Mouse (Mus musculus) mouse embryonic stem cell (cell line): ENCODE measurements around the gene Iqgap3.

Experiments
- in situ Hi-C, 2 experiments: fragments of 300-500 bp; cut with MboI; formaldehyde crosslinking; loops; 1 replicate in 1 of 2; 3 replicates in 1 of 2; pipeline ENCODE4 v1.14.3; 2019 to 2020; ENCODE audit warnings: low sequenced_read_pairs in 2 of 2, low pct_unique_long_range_greater_than_20kb in 1 of 2, mixed read lengths in 1 of 2; ENCODE audit not compliant: unreplicated experiment in 1 of 2

Iqgap3 gene

GRCm38 (mm10) chr3:88085459-88085858, 3.7 kb downstream of the Iqgap3 start:
- in situ Hi-C loops, result loop anchor here in 1 of 2 experiments (10.0 kb wide), 1 partner anchor 89 kb away; no protein-coding TSS in a partner anchor

DNA sequence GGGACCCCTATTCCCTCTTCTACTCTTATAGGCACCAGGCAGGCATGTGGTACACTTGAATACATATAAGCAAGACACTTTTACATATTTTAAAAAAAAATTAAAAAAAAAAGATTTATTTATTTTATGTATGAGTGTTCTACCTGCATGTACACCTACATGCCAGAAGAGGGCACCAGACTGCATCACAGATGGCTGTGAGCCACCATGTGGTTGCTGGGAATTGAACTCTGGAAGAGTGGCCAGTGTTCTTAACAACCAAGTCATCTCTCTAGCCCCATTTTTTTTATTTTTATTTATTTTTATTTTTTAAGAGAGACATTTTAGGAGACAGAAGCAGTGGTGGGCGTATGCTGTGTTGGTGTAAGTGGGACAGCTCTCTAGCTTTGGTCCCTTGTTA, 5.9 kb downstream of the Iqgap3 start:
- in situ Hi-C loops, result loop anchor here in 1 of 2 experiments (10.0 kb wide), 1 partner anchor 87 kb away; no protein-coding TSS in a partner anchor

GRCm38 (mm10) chr3:88090106-88090505, 8.3 kb downstream of the Iqgap3 start:
- in situ Hi-C loops, result no loop called here

GRCm38 (mm10) chr3:88090616-88091015, 8.8 kb downstream of the Iqgap3 start:
- in situ Hi-C loops, result no loop called here

GRCm38 (mm10) chr3:88094126-88094525, 12.4 kb downstream of the Iqgap3 start:
- in situ Hi-C loops, result no loop called here

- in situ Hi-C loops, result no loop called here
Measured at GRCm38 (mm10) chr3:88097666-88098065, 15.9 kb downstream of the Iqgap3 start.

- in situ Hi-C loops, result no loop called here
Measured at GRCm38 (mm10) chr3:88100251-88100650, 18.5 kb downstream of the Iqgap3 start.

GRCm38 (mm10) chr3:88101736-88102135, 20.0 kb downstream of the Iqgap3 start:
- in situ Hi-C loops, result no loop called here

DNA sequence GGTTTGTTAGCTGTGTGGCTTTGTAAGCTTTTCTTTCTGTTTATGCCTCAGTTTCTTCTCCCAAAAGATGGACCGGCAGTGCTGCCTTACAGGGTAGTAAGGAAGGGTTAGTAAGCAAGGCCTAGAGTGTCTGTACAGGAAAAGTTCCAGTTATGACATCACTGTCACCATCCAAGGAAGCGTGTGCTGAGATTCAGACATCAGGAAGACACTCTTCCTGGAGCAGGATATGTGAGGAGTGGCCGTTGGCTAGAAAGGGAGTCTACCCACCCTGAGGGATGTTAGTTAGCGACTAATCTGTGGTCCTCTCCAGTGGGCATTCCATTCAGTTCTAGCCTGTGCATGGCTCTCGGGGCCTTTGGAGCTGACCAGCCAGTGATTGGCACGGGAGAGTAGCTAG, 20.4 kb downstream of the Iqgap3 start:
- in situ Hi-C loops, result no loop called here

DNA sequence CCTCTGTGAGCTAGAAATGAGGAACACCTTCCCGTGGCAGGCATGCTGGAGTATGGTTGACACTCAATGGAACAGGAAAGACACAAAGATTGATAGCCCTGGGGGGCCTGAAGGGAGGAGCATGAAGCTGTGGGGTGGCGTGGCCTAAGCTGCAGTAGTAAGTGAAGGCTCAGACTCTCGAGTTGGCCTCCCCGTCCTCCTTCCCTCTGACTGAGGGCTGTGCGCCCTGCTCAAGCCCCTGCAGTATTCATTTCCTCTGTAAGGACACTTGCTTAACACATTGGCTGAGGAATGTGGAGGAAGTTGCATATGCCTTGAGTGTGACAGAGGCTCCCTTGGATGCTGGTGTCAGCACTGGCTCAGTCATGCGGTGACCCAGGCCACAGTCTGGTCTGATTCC, 20.8 kb downstream of the Iqgap3 start:
- in situ Hi-C loops, result no loop called here

DNA sequence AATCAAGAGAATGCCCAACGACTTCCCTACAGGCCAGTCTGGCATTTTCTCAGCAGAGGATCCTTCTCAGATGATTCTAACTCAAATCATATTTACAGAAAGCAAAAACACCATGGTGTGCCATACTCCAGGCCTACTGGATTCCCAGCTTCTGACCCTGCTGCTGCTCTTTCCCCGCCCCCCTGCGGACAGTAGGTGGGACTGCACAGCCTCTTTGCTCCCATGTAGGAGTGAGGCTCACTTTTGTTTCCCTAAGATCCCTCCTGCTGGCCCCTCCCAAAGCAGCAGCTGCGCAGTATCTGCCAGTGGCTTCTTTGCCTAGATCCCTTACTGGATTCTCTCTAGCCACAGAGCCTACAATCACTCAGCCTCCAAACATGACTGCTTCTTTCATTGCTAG, 24.4 kb downstream of the Iqgap3 start:
- in situ Hi-C loops, result no loop called here

DNA sequence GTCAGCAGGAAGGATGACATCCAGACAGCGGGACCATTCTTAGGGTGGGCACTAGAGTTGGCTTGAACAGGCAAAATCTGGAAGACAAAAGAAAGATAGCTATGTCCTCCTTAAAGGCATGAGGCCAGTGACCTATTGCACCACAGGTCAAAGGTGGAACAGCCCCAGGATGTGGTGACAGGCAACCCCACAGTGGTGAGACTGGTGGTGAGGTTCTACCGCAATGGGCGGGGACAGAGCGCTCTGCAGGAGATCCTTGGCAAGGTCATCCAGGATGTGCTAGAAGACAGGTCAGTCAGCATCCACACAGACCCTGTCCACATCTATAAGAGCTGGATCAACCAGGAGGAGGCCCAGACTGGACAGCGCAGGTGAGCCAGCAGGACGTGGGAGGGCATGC, 27.4 kb downstream of the Iqgap3 start:
- in situ Hi-C loops, result no loop called here

DNA sequence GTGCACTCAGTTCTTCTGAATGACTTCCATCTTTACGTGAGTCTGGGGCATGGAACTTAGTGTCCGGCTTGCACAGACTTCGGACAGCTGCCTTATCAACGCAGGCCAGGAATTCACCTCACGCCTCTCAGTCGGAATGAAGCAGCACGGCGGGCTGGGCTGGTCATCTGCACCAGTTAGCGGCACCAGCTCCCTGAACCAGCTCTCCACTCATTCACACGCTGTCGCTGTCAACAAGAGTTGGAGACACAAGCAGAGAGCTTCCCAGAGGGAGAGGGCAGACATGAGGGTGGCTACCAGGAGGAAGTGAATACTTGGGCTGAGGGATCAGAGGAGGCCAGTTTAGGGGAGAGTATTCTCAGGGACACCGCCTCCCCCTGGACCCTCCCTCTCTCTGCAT, 32.6 kb downstream of the Iqgap3 start:
- in situ Hi-C loops, result no loop called here

- in situ Hi-C loops, result no loop called here
Measured at GRCm38 (mm10) chr3:88120117-88120651, 38.4 kb downstream of the Iqgap3 start.

DNA sequence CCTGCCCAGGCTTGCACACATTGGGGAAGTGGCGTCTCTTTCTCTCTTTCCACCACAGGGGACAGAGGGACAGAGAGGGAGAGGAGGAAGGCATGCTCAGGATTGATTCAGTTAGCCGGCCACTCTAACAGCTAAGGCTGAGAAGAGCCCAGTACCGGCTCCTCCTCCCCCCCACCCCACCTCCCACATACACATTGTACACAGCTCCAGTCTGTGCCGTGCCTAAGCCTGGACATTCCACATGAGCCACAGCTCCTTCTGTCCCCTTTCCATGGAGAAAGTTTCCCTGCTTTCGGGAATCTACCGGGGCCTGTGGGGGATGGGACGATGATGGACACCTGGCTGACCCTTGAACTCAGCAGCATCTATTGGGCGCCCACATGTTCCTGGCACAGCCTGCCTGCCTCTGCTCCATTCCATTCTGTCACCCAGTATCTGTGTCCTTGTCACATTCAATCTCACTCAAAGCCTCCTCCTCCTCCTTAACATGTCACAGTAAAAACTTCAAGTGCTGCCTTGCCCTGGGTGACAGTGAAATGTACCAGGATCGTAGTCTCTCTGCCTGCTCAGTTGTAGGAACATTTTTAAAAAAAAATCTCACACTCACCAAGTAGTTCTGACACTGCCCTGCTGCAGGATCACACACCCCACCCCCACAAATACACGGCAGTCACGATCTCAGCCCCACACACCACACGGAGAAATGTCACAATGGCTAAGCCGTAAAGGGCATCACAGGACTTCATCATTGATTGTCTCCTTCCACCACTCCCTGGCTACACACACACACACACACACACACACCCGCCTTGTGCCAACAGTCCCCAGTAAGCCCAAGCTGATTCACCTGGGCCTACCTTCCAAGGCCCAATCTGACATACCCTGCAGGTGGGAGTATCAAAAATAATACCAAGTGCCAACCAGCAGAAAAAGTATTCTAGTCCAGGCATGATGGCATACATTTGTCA, 39.7 kb downstream of the Iqgap3 start:
- in situ Hi-C loops, result no loop called here

DNA sequence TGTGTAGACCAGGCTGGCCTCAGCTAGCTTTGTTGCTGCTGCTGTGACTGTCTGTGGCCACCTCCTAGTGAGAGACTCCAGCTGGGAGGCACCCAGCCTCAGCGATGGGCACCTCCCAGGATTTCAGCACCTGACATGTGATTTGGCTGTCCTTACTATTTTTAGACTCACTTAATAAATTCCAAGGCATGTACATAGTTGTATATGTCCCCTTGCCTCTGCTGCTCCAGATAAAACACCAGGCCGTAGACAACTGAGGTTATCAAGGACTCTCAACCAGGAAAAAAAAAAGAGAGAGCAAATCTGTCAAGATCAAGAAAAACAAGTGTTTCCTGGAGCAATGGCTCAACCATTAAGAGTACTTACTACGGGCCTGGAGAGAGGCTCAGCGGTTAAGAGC, 43.4 kb downstream of the Iqgap3 start:
- in situ Hi-C loops, result no loop called here

GRCm38 (mm10) chr3:88126181-88126580, 44.4 kb downstream of the Iqgap3 start:
- in situ Hi-C loops, result no loop called here

- in situ Hi-C loops, result no loop called here
Measured at GRCm38 (mm10) chr3:88127636-88128035, 45.9 kb downstream of the Iqgap3 start.

DNA sequence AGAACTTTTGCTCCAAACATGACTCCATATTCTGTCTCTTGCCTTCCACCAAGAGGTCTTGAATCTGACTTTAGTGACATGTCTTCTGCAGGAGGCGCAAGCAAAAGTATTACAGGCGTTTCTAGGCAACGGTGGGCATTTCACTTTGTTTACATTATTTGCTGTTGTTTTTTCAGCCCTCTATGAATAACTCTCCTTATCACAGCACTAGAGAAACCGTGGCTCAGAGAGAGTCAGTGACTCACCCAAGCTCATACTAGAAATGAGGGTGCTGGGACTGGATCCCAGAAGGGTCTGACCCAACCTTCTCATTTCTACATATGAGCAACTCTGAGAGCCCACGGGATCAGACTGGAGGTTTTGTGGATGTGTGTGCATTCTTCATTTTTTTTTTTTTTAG, 46.3 kb downstream of the Iqgap3 start:
- in situ Hi-C loops, result no loop called here

DNA sequence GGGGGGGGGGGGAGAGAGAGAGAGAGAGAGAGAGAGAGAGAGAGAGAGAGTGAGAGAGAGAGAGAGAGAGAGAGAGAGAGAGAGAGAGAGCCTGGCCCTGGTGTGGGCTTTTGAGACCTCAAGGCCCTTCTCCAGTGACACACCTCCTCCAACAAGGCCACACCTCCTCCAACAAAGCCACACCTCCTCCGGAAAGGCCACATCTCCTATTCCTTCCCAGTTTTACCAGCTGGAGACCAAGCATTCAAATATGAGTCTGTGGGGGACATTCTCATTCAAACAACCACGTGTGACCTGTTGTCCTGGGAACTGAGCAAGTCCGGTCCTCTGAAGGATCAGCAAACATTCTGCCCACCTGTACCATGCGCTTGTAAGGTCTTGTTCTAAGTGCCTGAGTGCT, 47.2 kb downstream of the Iqgap3 start:
- in situ Hi-C loops, result no loop called here
